Mouse (Mus musculus) CH12.LX (cell line): ENCODE results near the gene Cnnm2. TPM values are rescaled to one million over a fixed set of nuclear protein-coding genes. Genes with fewer than 3 reads are reported as not detected.
A peak's percentile ranks its signal among the peaks of the same experiment; 100 is the strongest.

Source experiments
- DNase-seq: peaks from one replicate; pipeline ENCODE4 v3.0.0-alpha.2; 2013; ENCODE audit errors: extremely low read depth
- H3K27ac ChIP-seq: 2 replicates; pipeline ENCODE4 v1.5.1; 2012; ENCODE audit warnings: low read depth, mild to moderate bottlenecking, control low read depth, moderate library complexity; ENCODE audit not compliant: insufficient read depth
- H3K27me3 ChIP-seq: replicated peaks from 2 replicates; pipeline ENCODE3; 2012; ENCODE audit warnings: inconsistent platforms
- H3K36me3 ChIP-seq, 2 experiments: replicated peaks in 1 of 2; 2 replicates each; pipeline versions ENCODE3 to v1.6.1; 2012; ENCODE audit warnings: inconsistent platforms in 1 of 2, low read length in 1 of 2, mild to moderate bottlenecking in 1 of 2, mixed read lengths in 1 of 2, moderate library complexity in 1 of 2; ENCODE audit not compliant: control insufficient read depth in 1 of 2, insufficient read depth in 1 of 2
- H3K4me1 ChIP-seq, 2 experiments: 2 replicates each; pipeline ENCODE4 v1.6.1; 2012; ENCODE audit warnings: inconsistent platforms in 1 of 2, moderate library complexity in 1 of 2; ENCODE audit not compliant: insufficient read depth in 2 of 2, control insufficient read depth in 1 of 2
- H3K4me2 ChIP-seq: 2 replicates; pipeline ENCODE4 v1.6.1; 2012; ENCODE audit warnings: low read depth, mild to moderate bottlenecking, control low read depth; ENCODE audit not compliant: poor library complexity, insufficient read depth, severe bottlenecking
- H3K4me3 ChIP-seq, 3 experiments: fragments of 150-350 bp in 1 of 3; sonication (generic) in 1 of 3; replicated peaks in 1 of 3; 2 replicates each; pipeline versions ENCODE3 to v1.5.1; 2011 to 2012; ENCODE audit warnings: low read depth in 2 of 3, low read length in 2 of 3, mild to moderate bottlenecking in 2 of 3, moderate library complexity in 2 of 3, control low read depth in 1 of 3, improper control_type of control experiment in 1 of 3, inconsistent platforms in 1 of 3, mixed read lengths in 1 of 3; ENCODE audit not compliant: poor library complexity in 1 of 3
- H3K79me2 ChIP-seq: replicated peaks from 2 replicates; pipeline ENCODE4 v1.6.1; 2012; ENCODE audit warnings: mild to moderate bottlenecking, moderate library complexity; ENCODE audit not compliant: control insufficient read depth, poor library complexity, insufficient read depth, severe bottlenecking; ENCODE audit errors: extremely low read depth
- H3K9ac ChIP-seq: 2 replicates; pipeline ENCODE4 v1.6.1; 2012; ENCODE audit warnings: low read depth, mild to moderate bottlenecking, control low read depth, moderate library complexity; ENCODE audit not compliant: insufficient read depth
- H3K9me3 ChIP-seq: replicated peaks from 2 replicates; pipeline ENCODE3; 2012; ENCODE audit warnings: low read length, inconsistent platforms, mixed read lengths
- BHLHE40 ChIP-seq: IDR thresholded peaks from 2 replicates; pipeline ENCODE4 v1.6.1; 2011; ENCODE audit warnings: mild to moderate bottlenecking, low read depth, low read length, improper control_type of control experiment
- CHD1 ChIP-seq: IDR thresholded peaks from 2 replicates; pipeline ENCODE4 v1.6.1; 2012; ENCODE audit warnings: low read depth, low read length, improper control_type of control experiment, inconsistent platforms
- CHD2 ChIP-seq: IDR thresholded peaks from 2 replicates; pipeline ENCODE4 v1.6.1; 2011; ENCODE audit warnings: low read length, improper control_type of control experiment
- CTCF ChIP-seq, 2 experiments: IDR thresholded peaks in 1 of 2; conservative IDR thresholded peaks in 1 of 2; 2 replicates each; pipeline ENCODE4 v1.5.1; 2011 to 2012; ENCODE audit warnings: low read depth in 2 of 2, low read length in 2 of 2, improper control_type of control experiment in 1 of 2, inconsistent platforms in 1 of 2, mild to moderate bottlenecking in 1 of 2, moderate library complexity in 1 of 2
- E2F4 ChIP-seq: IDR thresholded peaks from 2 replicates; pipeline ENCODE4 v1.6.1; 2011; ENCODE audit warnings: low read depth, low read length, improper control_type of control experiment; ENCODE audit not compliant: insufficient replicate concordance
- ELF1 ChIP-seq: IDR thresholded peaks from 2 replicates; pipeline ENCODE4 v1.6.1; 2014; ENCODE audit warnings: low read depth, mild to moderate bottlenecking, inconsistent platforms, low read length, improper control_type of control experiment
- GABPA ChIP-seq: IDR thresholded peaks from 2 replicates; pipeline ENCODE4 v1.6.1; 2012; ENCODE audit warnings: low read depth, low read length, improper control_type of control experiment, inconsistent platforms; ENCODE audit not compliant: insufficient replicate concordance
- JUN ChIP-seq: IDR thresholded peaks from 2 replicates; pipeline ENCODE4 v1.6.1; 2011; ENCODE audit warnings: low read depth, mild to moderate bottlenecking, low read length, improper control_type of control experiment, moderate library complexity; ENCODE audit not compliant: insufficient read depth
- MAFK ChIP-seq: IDR thresholded peaks from 2 replicates; pipeline ENCODE4 v1.6.1; 2011; ENCODE audit warnings: low read length, improper control_type of control experiment; ENCODE audit not compliant: insufficient replicate concordance
- MAX ChIP-seq: IDR thresholded peaks from 2 replicates; pipeline ENCODE4 v1.6.1; 2011; ENCODE audit warnings: low read length, improper control_type of control experiment
- MEF2A ChIP-seq: IDR thresholded peaks from 2 replicates; pipeline ENCODE4 v1.6.1; 2014; ENCODE audit warnings: low read depth, mild to moderate bottlenecking, inconsistent platforms, low read length, improper control_type of control experiment, borderline replicate concordance
- MYC ChIP-seq: IDR thresholded peaks from 2 replicates; pipeline ENCODE4 v1.6.1; 2011; ENCODE audit warnings: low read depth, mild to moderate bottlenecking, improper control_type of control experiment, low read length
- NELFE ChIP-seq: IDR thresholded peaks from 2 replicates; pipeline ENCODE4 v1.6.1; 2011; ENCODE audit warnings: low read depth, low read length, improper control_type of control experiment
- NRF1 ChIP-seq: IDR thresholded peaks from 2 replicates; pipeline ENCODE4 v1.6.1; 2014; ENCODE audit warnings: low read depth, mild to moderate bottlenecking, inconsistent platforms, low read length, improper control_type of control experiment, moderate library complexity
- PAX5 ChIP-seq: IDR thresholded peaks from 2 replicates; pipeline ENCODE4 v1.6.1; 2012; ENCODE audit warnings: low read length, inconsistent platforms, mixed read lengths
- POLR2A ChIP-seq: IDR thresholded peaks from 2 replicates; pipeline ENCODE4 v1.6.1; 2011; ENCODE audit warnings: low read depth, mild to moderate bottlenecking, improper control_type of control experiment, low read length
- POLR2AphosphoS2 ChIP-seq: IDR thresholded peaks from 2 replicates; pipeline ENCODE4 v1.6.1; 2011; ENCODE audit warnings: low read depth, low read length, improper control_type of control experiment
- RAD21 ChIP-seq: IDR thresholded peaks from 2 replicates; pipeline ENCODE4 v1.6.1; 2011; ENCODE audit warnings: low read depth, mild to moderate bottlenecking, low read length, improper control_type of control experiment, moderate library complexity
- RCOR1 ChIP-seq: conservative IDR thresholded peaks from 2 replicates; pipeline ENCODE4 v1.6.1; 2012; ENCODE audit warnings: low read depth, mild to moderate bottlenecking, inconsistent platforms, low read length, improper control_type of control experiment
- SIN3A ChIP-seq: IDR thresholded peaks from 2 replicates; pipeline ENCODE4 v1.6.1; 2012; ENCODE audit warnings: low read length, improper control_type of control experiment, inconsistent platforms
- SMC3 ChIP-seq: IDR thresholded peaks from 2 replicates; pipeline ENCODE4 v1.6.1; 2011; ENCODE audit warnings: low read depth, low read length, improper control_type of control experiment
- TBP ChIP-seq: conservative IDR thresholded peaks from 2 replicates; pipeline ENCODE4 v1.6.1; 2011; ENCODE audit warnings: low read depth, low read length, improper control_type of control experiment
- TCF12 ChIP-seq: IDR thresholded peaks from 2 replicates; pipeline ENCODE4 v1.6.1; 2014; ENCODE audit warnings: low read depth, mild to moderate bottlenecking, inconsistent platforms, low read length, improper control_type of control experiment
- USF2 ChIP-seq: conservative IDR thresholded peaks from 2 replicates; pipeline ENCODE4 v1.6.1; 2011; ENCODE audit warnings: low read depth, low read length, improper control_type of control experiment
- ZKSCAN1 ChIP-seq: IDR thresholded peaks from 2 replicates; pipeline ENCODE4 v1.6.1; 2012; ENCODE audit warnings: low read depth, inconsistent platforms, low read length, improper control_type of control experiment, borderline replicate concordance
- ZMIZ1 ChIP-seq: IDR thresholded peaks from 2 replicates; pipeline ENCODE4 v1.6.1; 2012; ENCODE audit warnings: low read depth, mild to moderate bottlenecking, inconsistent platforms, low read length, improper control_type of control experiment
- dilution Hi-C: fragments of 300-500 bp; cut with MboI; formaldehyde crosslinking; loops from 2 replicates; pipeline ENCODE4 v1.14.3; 2020; ENCODE audit warnings: low sequenced_read_pairs; ENCODE audit not compliant: extremely low pct_unique_long_range_greater_than_20kb, extremely low pct_ligation_motif_present
- in situ Hi-C: fragments of 300-500 bp; cut with MboI; formaldehyde crosslinking; loops from 3 replicates; pipeline ENCODE4 v1.14.3; 2019; ENCODE audit warnings: low sequenced_read_pairs, low pct_ligation_motif_present, low pct_unique_long_range_greater_than_20kb, mixed read lengths
- polyA plus RNA-seq: library from polyadenylated mRNA; unstranded; fragments of >175 nt; gene quantifications from 2 replicates; pipeline ENCODE4 v1.2.1, GENCODE M21; 2012; ENCODE audit warnings: low read depth; ENCODE audit not compliant: insufficient read length
- total RNA-seq, 2 experiments: library from RNA; depleted of rRNA; stranded (reverse); fragments of 300-350 nt in 1 of 2; fragments of >200 nt in 1 of 2; gene quantifications; 2 replicates each; pipeline ENCODE4 v1.2.3; 2012 to 2014

The Cnnm2 gene
- total and polyA plus RNA-seq, 3 experiments: 1.8 to 3.7 (median 2.6) TPM

DNA sequence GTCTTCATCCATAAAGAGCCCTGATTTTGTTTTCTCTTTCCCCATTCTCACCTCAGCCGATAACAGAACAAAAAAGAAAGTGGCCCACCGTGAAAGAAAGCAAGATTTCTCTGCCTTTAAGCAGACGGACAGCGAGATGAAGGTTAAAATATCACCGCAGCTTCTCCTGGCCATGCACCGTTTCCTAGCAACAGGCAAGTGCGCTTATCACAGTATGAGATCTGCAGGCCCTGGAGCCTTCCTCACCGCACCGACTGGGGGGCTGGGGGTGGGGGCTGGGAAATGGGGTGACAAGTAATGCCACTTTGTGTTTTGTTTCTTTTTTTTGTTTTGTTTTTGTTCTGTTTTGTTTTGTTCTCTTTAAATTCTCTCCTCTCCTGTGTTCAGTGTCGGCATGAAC lies 95.4 kb downstream of the Cnnm2 start:
- Histone ChIP-seq H3K36me3 (peaks cover 0 to 3% of the 10 kb centered on the region in 2 experiments), H3K27me3 (no peaks in the 10 kb centered on the region), H3K4me2 (no peak overlapping the region), H3K79me2 (no peaks in the 10 kb centered on the region), H3K27ac (no peak overlapping the region), H3K9ac (no peak overlapping the region), H3K9me3 (no peaks in the 10 kb centered on the region), H3K4me1 (no peaks in the 10 kb centered on the region), H3K4me3 (no peak overlapping the region)
- TF ChIP-seq JUN (no peak), E2F4 (no peak), BHLHE40 (no peak), CHD1 (no peak), ZKSCAN1 (no peak), ELF1 (no peak), MAFK (no peak), RAD21 (no peak), MYC (no peak), USF2 (no peak), ZMIZ1 (no peak), MEF2A (no peak), SMC3 (no peak)
- in situ Hi-C loops: no loop called here
- dilution Hi-C loops: no loop called here
- DNase-seq: no peak

DNA sequence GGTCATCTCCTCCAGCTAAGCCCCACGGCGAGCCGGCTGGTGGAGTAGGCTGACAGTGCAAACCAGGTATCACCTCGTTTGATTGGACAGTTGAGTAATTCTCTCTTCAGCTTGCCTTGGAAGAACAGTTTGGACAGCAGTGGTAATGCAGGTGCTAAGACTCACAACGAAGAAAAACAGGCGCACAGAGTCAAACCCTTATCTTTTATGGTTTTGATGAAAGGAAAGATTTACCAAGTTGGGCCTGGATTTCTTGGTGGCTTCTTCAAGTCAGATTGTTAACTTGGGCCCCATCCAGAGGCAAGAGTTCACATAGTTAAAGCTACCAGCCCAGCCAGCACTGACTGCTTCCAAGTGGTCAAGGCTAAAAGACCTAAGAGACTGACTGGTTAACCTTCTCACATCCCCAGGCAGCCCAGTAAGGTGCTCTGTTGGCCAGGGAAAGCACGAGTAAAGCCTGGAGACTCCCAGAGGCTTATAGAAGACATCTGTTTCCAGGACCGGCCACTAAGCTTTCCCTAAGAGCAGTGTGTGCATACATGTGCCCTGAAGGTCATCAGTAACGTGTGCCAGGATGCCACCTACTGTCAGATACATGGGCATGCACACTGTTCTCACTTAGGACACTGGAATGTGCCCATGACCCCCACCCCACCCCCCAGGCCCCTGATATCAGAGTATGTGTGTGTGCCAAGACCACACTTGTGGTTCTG lies 96.0 kb downstream of the Cnnm2 start:
- peaks cover 0 to 3% of the 10 kb centered on the region in 2 experiments for H3K36me3 ChIP-seq
- H3K9me3 ChIP-seq: no peaks in the 10 kb centered on the region
- no peak overlapping the region for H3K27ac ChIP-seq
- peak; percentile 23 for DNase-seq
- no peaks in the 10 kb centered on the region for H3K79me2 ChIP-seq
- no peaks in the 10 kb centered on the region for H3K27me3 ChIP-seq
- in situ Hi-C loops (no loop called here), dilution Hi-C loops (no loop called here)
- no peaks in the 10 kb centered on the region for H3K4me1 ChIP-seq
- H3K4me2 ChIP-seq: no peak overlapping the region
- no peak overlapping the region for H3K4me3 ChIP-seq
- TF ChIP-seq SIN3A (no peak), CHD1 (no peak), PAX5 (no peak), POLR2AphosphoS2 (no peak), BHLHE40 (no peak), NELFE (no peak), SMC3 (peak; percentile 48), NRF1 (no peak), CTCF (conservative IDR thresholded peaks at IDR 0.05 in 1 of 2, IDR thresholded peaks at IDR 0.05 in 1 of 2; ENCODE audit: low read depth in 2 of 2, low read length in 2 of 2) (peak in 1 of 2 experiments; percentile 61; a peak in 2 of 4 replicates), MAX (no peak), TBP (no peak), USF2 (no peak), ELF1 (no peak), GABPA (no peak), JUN (no peak), POLR2A (no peak), RAD21 (peak; percentile 47), E2F4 (no peak), CHD2 (no peak), RCOR1 (no peak), TCF12 (no peak)
- no peak overlapping the region for H3K9ac ChIP-seq
